Mouse (Mus musculus): ENCODE measurements around the gene Ctdnep1.

Gene Ctdnep1

GRCm38 (mm10) chr11:69989949-69990348 lies 9.0 kb downstream of the Ctdnep1 start:
- DNase-seq: no peak

GRCm38 (mm10) chr11:69990850-69991691 lies 10.1 kb downstream of the Ctdnep1 start, which contains the start of gene Gabarap:
TSS of gene Gabarap (plus strand) at chr11:69991143.
- DNase-seq: peak; percentile 98

- DNase-seq: no peak
These were observed 10.8 kb downstream of the Ctdnep1 start for GRCm38 (mm10) chr11:69991711-69992110.

GRCm38 (mm10) chr11:69992396-69992795 lies 11.4 kb downstream of the Ctdnep1 start:
- DNase-seq: peak; percentile 65

GRCm38 (mm10) chr11:69992932-69993331 lies 12.0 kb downstream of the Ctdnep1 start:
- no peak for DNase-seq

GRCm38 (mm10) chr11:69994401-69995090 lies 13.6 kb downstream of the Ctdnep1 start:
- DNase-seq: no peak

- peak; percentile 99 for DNase-seq
These were observed 14.5 kb downstream of the Ctdnep1 start, which contains the start of gene Phf23 for GRCm38 (mm10) chr11:69995391-69995960. TSS of gene Phf23 (plus strand) at chr11:69995777.

GRCm38 (mm10) chr11:69996161-69997061 lies 15.5 kb downstream of the Ctdnep1 start:
- DNase-seq: no peak

GRCm38 (mm10) chr11:69997070-69997509 lies 16.1 kb downstream of the Ctdnep1 start:
- peak; percentile 89 for DNase-seq

GRCm38 (mm10) chr11:69998567-69999491 lies 17.9 kb downstream of the Ctdnep1 start:
- no peak for DNase-seq

- DNase-seq: no peak
These were observed 18.7 kb downstream of the Ctdnep1 start for GRCm38 (mm10) chr11:69999666-70000065.

GRCm38 (mm10) chr11:70000396-70000898 lies 19.5 kb downstream of the Ctdnep1 start, which contains the start of gene Dvl2:
TSS of gene Dvl2 (plus strand) at chr11:70000595.
- peak; percentile 95 for DNase-seq

GRCm38 (mm10) chr11:70001159-70001558 lies 20.2 kb downstream of the Ctdnep1 start:
- no peak for DNase-seq

GRCm38 (mm10) chr11:70001865-70002264 lies 20.9 kb downstream of the Ctdnep1 start:
- DNase-seq: peak; percentile 63

- no peak for DNase-seq
These were observed 21.5 kb downstream of the Ctdnep1 start for GRCm38 (mm10) chr11:70002471-70002870.

- no peak for DNase-seq
These were observed 24.6 kb downstream of the Ctdnep1 start for GRCm38 (mm10) chr11:70005521-70005920.

GRCm38 (mm10) chr11:70010033-70010432 lies 29.1 kb downstream of the Ctdnep1 start:
- no peak for DNase-seq

GRCm38 (mm10) chr11:70010548-70010947 lies 29.6 kb downstream of the Ctdnep1 start:
- DNase-seq: no peak

- DNase-seq: no peak
These were observed 30.0 kb downstream of the Ctdnep1 start for GRCm38 (mm10) chr11:70010961-70011360.

GRCm38 (mm10) chr11:70012931-70013330 lies 32.0 kb downstream of the Ctdnep1 start:
- no peak for DNase-seq

GRCm38 (mm10) chr11:70013408-70013807 lies 32.5 kb downstream of the Ctdnep1 start:
- no peak for DNase-seq
